Mouse (Mus musculus): ENCODE measurements around the gene Slx4ip. TPM values are rescaled to one million over a fixed set of nuclear protein-coding genes. Genes with fewer than 3 reads are reported as not detected.
A peak's percentile ranks its signal among the peaks of the same experiment; 100 is the strongest.
"Not testable (repeated sequence)": the region's sequence is repeated elsewhere in the genome, so short reads cannot be mapped to it uniquely, and the experiment has no call there.

Gene Slx4ip
- total RNA-seq (2021): 1 to 10 TPM; 6.1 TPM
- long read RNA-seq, experiment 1: 0 reads
- long read RNA-seq, experiment 2, full-length matches to known transcripts: 1 of 1 reads
- long read RNA-seq, experiment 2, partial matches to known transcripts: 0 of 1 reads
- long read RNA-seq, experiment 2, other reads (novel, unspliced or antisense): 0 of 1 reads

- peak; percentile 98 to 99 for DNase-seq
These were observed at the start of gene Slx4ip, which contains the start of the genes AL731706.1 and Mkks for GRCm38 (mm10) chr2:136891068-136891950. Slx4ip (plus strand) TSS chr2:136891218. AL731706.1 (minus strand) TSS chr2:136891389. Mkks (minus strand) TSS chr2:136891389.

DNA sequence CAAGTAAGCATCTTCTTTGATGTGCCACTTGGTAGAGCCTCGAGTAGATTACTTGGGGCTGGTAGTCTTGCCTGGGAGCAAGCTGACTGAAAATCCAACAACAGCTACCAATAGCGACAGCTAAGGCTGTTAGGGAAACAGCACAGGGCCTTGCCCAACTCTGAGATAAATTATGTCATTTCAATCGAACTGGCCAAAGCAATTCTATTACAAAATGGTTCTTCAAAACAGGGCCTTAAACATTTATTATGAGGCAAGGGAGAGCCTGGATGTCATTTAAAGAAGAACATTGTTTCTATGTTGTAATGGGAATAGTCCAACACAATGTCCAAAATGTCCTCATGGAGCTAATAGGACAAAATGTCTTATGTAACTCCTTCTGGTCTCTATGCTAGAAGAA lies 40.7 kb upstream of the Slx4ip start:
- DNase-seq: no peak

GRCm38 (mm10) chr2:136854543-136855388 lies 36.3 kb upstream of the Slx4ip start:
- no peak for DNase-seq

DNA sequence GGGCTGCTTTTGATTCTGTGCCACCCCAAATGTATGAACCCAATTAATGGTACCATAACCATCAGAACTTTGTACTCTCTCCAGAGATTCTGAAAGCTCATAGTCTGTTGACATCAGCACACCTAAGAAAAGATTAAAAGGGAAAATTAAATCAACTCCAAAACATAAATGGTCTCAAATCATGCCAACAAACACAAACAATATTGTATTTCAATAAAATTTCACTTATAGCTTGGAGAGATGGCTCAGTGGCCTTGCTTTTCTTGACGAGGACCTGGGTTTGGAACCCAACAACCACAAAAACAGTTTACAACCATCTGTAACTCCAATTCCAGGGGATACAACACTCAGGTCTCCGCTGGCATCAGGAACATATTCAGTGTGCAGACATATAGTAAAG lies 5.4 kb upstream of the Slx4ip start, which contains the start of gene AL731706.2:
AL731706.2 (minus strand) TSS at position 101 of the 400 bp plus-strand sequence.
- DNase-seq: no peak

DNA sequence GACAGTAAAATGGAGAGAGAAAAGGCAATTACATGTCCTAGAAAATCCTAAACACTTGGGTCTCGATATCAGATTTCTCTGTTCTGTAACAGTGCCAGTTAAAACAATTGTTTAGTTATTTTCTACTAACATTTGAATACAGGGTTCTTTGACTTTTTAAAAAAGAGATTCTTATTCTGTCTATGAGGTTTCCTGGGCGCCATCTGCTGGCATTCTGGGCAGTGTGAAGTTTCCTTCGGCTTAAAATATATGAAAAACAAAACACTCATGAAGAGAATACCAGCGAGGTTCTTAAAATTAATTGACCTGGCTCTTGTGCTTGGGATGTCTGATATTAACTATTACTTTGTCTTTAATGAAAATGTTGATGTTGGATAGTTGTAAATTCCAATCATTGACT lies 4.2 kb upstream of the Slx4ip start:
- DNase-seq: peak; percentile 48 to 59

DNA sequence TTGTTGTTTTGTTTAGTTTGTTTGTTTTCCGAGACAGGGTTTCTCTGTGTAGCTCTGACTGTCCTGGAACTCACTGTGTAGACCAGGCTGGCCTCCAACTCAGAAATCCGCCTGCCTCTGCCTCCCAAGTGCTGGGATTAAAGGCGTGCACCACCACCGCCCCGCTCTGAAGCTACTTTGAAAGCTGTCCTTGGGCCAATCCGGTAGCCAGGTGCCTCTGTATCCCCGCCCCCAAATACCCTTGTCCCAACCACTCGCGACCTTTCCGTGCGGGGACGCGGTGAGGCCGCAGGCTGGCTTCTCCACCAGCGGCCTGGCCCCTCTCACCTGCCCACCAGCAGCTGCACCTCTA lies 326 bp upstream of the Slx4ip start:
- not testable (repeated sequence) for DNase-seq

DNA sequence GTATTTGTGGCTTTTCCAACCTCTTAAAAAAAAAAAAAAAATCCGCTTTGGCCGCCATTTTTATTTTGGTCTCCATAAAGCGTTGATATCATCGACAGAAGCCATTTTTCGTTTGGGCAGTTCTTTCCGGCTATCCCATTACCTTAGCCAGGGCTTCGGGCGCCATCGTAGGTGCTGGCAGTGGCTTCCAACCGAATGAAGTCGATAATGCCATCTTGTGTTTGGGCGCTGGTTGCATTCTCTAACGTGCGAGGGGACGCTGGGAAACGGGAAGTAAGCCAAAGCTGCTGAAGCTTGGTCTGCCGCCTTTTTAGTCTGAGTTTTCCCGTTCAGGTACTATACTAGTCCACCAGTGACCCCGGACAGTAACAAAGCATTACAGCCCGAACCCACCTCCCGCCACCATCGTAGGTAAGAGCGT lies 943 bp downstream of the Slx4ip start:
- peak; percentile 94 to 95 for DNase-seq

DNA sequence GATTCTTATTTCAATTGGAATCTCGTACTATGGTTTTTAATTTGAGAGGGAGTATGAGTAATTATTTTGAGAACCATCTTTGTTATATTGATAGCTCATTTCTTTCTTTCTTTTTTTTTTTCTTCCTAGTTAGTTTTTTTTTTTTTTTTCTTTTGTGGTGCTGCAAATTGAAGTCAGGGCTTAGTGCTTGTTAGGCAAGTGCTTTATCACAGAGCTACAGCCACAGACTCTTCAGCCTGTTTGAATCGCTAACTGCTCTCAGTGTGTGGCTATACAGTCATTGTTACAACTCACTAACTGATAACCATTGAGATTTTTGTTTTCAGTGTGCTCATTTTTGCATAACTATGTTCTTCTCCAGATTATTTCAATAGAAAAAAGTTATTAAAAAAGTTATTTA lies 3.5 kb downstream of the Slx4ip start:
- DNase-seq: no peak

DNA sequence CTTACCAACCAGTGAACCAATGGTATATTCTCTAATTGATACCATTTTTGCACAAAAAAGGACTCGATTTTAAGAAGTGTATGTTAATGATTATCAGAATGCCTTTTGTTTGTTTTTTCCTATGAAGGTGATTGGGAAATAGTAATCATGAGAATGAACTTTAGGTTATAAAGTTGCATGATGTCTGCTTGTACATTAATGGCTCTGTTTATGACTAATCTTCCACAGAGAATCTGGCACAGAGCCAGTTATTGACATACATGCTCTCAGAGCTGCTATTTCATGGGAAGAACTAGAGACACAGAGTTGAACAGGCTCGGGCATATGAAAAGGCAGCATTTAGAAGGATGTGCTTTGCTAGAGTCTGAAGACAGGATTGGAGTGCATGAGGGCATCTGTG lies 5.1 kb downstream of the Slx4ip start:
- DNase-seq: no peak

GRCm38 (mm10) chr2:136908596-136908995 lies 17.6 kb downstream of the Slx4ip start:
- DNase-seq: no peak

DNA sequence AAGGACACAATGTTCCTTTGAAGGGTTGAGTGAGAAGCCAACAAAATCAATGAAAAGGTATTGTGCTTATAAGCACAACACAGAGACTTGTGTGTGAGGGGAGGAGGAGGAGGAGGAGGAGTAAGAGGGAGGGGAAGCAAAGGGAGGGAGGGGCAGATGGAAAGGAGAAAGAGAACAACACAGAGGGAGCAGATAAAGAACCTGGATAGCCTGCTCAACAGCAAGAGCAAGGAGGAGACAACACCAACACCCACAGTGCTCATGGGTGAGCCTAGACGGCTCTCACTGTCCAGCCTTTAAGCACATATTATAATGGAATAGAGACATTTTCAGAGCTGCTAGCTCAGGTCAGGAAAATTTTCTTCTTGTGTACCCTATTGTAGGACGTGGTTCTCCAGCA lies 18.3 kb downstream of the Slx4ip start:
- DNase-seq: no peak

GRCm38 (mm10) chr2:136911958-136912411 lies 21.0 kb downstream of the Slx4ip start:
- DNase-seq: no peak

DNA sequence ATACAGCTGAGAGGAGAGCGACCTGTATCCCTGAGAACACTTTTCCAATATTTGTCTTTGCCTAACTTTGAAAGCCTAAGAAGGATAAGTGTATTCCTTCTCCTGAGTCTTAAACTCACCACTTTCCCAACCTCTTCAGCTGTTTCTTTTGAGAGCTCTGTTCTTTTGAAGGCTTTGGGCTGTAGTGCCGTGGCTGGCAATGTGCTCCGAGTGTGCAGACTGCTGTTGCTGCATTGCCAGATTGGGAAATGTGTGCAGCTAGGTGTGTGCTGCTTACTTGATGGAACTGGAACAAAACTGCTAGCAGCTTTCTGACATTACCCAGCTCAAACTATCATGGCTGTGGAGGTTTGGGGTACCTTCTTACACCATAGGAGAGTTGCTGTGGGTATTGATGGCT lies 22.0 kb downstream of the Slx4ip start:
- no peak for DNase-seq

- DNase-seq: no peak
These were observed 23.4 kb downstream of the Slx4ip start for GRCm38 (mm10) chr2:136914334-136914902.

DNA sequence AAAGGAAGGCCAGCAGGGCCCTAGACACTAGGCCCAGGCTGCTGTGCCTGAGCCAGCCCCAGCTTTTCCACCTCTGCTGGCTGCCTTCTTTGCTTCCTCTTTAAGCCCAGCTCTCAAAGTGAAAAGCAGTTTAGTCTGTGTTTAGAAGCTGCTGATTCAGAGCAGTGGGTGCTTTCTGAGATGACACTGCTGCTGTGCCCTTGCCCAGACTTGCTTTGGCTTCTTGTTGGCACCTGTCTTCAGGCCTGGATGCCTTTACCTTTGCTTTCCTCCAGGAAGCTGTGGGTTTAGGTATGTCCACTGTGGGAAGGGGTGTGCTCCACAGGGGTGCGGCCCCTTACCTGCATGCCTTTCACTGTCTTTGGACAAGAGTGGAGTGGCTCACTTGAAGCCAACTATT lies 28.4 kb downstream of the Slx4ip start:
- no peak for DNase-seq

DNA sequence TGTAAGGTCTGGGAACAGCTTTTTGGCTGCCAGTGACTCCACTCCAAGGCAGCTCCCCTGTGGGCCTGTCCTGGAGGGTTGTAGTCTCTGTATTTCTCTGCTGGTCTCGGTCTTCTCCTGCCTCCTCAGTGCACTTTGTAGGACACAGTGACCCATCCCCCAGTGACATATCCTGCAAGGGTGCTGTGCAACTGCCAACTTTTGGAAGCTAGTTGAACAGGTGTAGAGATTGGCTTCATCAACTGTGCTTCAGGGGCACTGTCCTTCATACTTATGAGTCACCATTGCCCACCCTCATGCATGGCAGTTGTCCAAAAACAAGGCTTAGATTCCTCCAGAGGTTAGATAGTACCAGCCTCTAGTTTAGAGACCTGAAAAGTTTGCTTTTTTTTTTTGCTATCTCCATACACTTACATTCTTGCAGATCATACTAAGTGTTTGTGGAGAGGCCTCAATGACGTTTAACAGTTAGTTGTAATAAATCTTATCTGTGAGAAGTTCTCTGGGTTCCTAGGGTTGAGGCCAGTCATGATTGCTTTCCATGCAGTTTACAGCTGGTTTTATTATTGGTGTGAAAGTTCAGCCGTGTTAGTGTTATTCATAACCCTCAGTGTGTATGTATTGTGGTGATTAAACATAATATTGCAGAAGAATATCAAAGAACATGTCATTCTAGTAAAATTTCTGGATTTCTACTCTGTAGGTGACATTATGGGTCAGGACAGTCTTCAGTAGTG lies 29.4 kb downstream of the Slx4ip start:
- no peak for DNase-seq

GRCm38 (mm10) chr2:136921003-136921408 lies 30.0 kb downstream of the Slx4ip start:
- peak; percentile 29 to 51 for DNase-seq

DNA sequence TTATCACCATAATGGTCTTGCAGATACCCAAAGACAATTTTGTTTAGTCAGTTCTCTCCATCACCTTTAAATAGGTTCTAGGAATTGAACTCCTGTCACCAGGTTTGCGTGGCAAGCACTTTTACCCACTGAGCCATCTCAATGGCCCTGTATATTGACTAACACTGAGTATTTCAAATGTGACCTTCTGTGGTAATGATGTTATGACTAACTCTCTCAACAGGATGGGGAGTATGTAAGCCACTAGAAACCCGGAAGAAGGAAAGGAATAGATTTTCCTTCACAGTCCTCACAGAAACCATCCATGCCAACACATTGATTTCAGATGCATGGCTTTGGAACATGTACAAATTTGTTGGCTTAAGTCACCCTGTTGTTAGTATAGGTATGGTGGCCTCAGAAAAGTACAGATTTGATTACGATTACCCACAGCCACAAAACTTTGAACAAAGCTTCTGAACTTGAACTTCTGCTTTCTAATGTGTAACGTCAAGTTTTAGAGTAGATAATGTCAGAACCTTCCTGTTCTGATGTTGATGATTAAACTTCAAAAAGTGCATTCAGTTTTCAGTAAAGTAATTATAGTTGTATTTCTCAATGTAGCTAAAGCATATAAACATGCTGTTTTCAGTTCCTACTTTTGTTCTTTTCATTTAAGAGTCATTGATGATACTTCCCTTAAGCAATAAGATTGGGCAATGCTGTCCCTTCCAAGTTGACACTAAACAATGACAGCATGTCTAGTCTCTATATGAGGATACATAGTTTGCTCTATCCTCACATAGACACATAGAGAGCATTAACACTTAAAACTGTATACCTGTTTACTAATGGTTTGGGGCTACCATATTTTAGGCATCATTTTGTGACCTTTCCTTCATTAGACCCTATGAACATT lies 45.6 kb downstream of the Slx4ip start:
- no peak for DNase-seq

- no peak for DNase-seq
These were observed 47.2 kb downstream of the Slx4ip start for GRCm38 (mm10) chr2:136938249-136938648.

- DNase-seq: no peak
These were observed 55.3 kb downstream of the Slx4ip start for GRCm38 (mm10) chr2:136946297-136946696.
